ENCODE assay signal across 8 mouse cellular contexts in genomic region chr7:90886396-90887006, GRCm38 (mm10).
A peak's percentile ranks its signal among the peaks of the same experiment; 100 is the strongest.
DNase-seq lines count a peak whose midpoint lies in the region; ATAC-seq and TF ChIP-seq lines count a peak whose summit lies in the region.

No protein-coding gene starts in this region.

- H3K4me1 ChIP-seq in heart, embryonic 10.5 days: peaks cover 4% of the 10 kb centered on the region; the same call in 1 of the 2 replicates
- H3K4me1 ChIP-seq in forebrain, postnatal 0 days (ENCODE audit: insufficient read depth): peaks cover 12% of the 10 kb centered on the region

- peak overlapping the region; percentile 56 for H3K4me3 ChIP-seq in heart, embryonic 10.5 days
- peak overlapping the region; percentile 45 for H3K4me3 ChIP-seq in forebrain, postnatal 0 days (ENCODE audit: low read depth, low read length)

- no peak for DNase-seq in heart, embryonic 10.5 days (ENCODE audit: low spot score)
- DNase-seq in heart, adult 11 months: no peak
- peak; percentile 3 for DNase-seq in R1 (ENCODE audit: low read depth, low spot score)
- DNase-seq in forebrain, postnatal 0 days: no peak
- DNase-seq in mesoderm, embryonic 11.5 days (ENCODE audit: low read depth, low spot score): peak; percentile 12
- no peak for DNase-seq in testis, postnatal 10 days (ENCODE audit: low spot score)
- no peak for DNase-seq in c-Kit-positive CD71-positive TER-119-positive erythroid progenitor cells, embryonic 14.5 days (ENCODE audit: low spot score)
- DNase-seq in thymus, adult 18-20 months: no peak

- no peaks in the 10 kb centered on the region for H3K36me3 ChIP-seq in heart, embryonic 10.5 days
- H3K36me3 ChIP-seq in forebrain, postnatal 0 days (ENCODE audit: insufficient read depth): no peaks in the 10 kb centered on the region

- peak overlapping the region; percentile 75 for H3K4me2 ChIP-seq in forebrain, postnatal 0 days (ENCODE audit: low read depth)

- peak; percentile 59 for ATAC-seq in forebrain, postnatal 0 days

- H3K9me3 ChIP-seq in heart, embryonic 10.5 days: no peaks in the 10 kb centered on the region
- H3K9me3 ChIP-seq in forebrain, postnatal 0 days (ENCODE audit: low read length): no peaks in the 10 kb centered on the region

- H3K27me3 ChIP-seq in heart, embryonic 10.5 days (ENCODE audit: insufficient read depth, poor library complexity, severe bottlenecking): peaks cover 9% of the 10 kb centered on the region; the same call in 1 of the 2 replicates
- H3K27me3 ChIP-seq in forebrain, postnatal 0 days (ENCODE audit: insufficient read depth, low read length): no peaks in the 10 kb centered on the region

- H3K27ac ChIP-seq in heart, embryonic 10.5 days: no peak overlapping the region
- H3K27ac ChIP-seq in forebrain, postnatal 0 days (ENCODE audit: low read depth, low read length): peak overlapping the region; percentile 88

- H3K9ac ChIP-seq in forebrain, postnatal 0 days: peak overlapping the region; percentile 56

- no peak for TF ChIP-seq CTCF in forebrain, postnatal 0 days (IDR thresholded peaks at IDR 0.05; ENCODE audit: low read depth)

- whole genome bisulfite sequencing in heart, embryonic 10.5 days: 6% methylated on average over 13 of the region's 13 CpGs
- under 1% methylated on average over 13 of the region's 13 CpGs for WGBS in forebrain, postnatal 0 days

Comparison
In these comparisons a context has a peak if more than half of its experiments do, and no peak if none do; other contexts are left out.
1. DNase-seq: peak in R1 (single experiment) and mesoderm, embryonic 11.5 days (single experiment); none in heart, embryonic 10.5 days (single experiment), heart, adult 11 months (single experiment), forebrain, postnatal 0 days (single experiment), testis, postnatal 10 days (single experiment), c-Kit-positive CD71-positive TER-119-positive erythroid progenitor cells, embryonic 14.5 days (single experiment) and thymus, adult 18-20 months (0 of 2).